Mouse (Mus musculus): ENCODE measurements around the gene Hist4h4. TPM values are rescaled to one million over a fixed set of nuclear protein-coding genes. Genes with fewer than 3 reads are reported as not detected.

Gene Hist4h4
- polyA plus RNA-seq, 2 experiments = 1.1 to 1.2 TPM

DNA sequence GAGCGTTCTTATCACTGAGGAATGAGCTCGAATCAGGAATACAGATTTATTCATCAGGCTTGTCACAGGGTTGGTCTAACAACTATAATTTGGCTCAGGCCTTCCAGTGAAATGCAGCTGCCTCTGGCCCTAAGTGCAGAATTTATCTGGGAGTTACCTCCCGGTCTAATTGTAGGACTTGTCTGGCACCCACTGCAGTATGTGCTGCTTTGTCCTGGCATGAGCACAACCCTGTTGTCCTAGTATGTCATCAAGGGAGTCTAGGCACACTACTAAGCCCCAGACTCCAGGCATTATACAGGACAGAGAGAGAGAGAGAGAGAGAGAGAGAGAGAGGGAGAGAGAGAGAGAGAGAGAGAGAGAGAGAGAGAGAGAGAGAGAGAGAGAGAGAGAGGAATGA lies 33.1 kb upstream of the Hist4h4 start:
- Histone ChIP-seq H3K4me3 (replicated peaks; ENCODE audit: low read length) (no peak overlapping the region), H3K27me3 (ENCODE audit: control insufficient read depth, insufficient read depth, low read length) (no peaks in the 10 kb centered on the region), H3K4me1 (ENCODE audit: control insufficient read depth, insufficient read depth, low read length) (no peaks in the 10 kb centered on the region), H3K9ac (ENCODE audit: low read depth, low read length, severe bottlenecking) (no peak overlapping the region), H3K27ac (replicated peaks; ENCODE audit: low read depth, low read length) (no peak overlapping the region), H3K36me3 (ENCODE audit: control insufficient read depth, insufficient read depth, low read length) (no peaks in the 10 kb centered on the region), H3K4me2 (replicated peaks; ENCODE audit: low read depth, low read length, severe bottlenecking) (no peak overlapping the region), H3K9me3 (ENCODE audit: control insufficient read depth, low read length) (no peaks in the 10 kb centered on the region)
- ATAC-seq (ENCODE audit: low FRiP score, low read depth) (no peak), DNase-seq (ENCODE audit: low spot score) (no peak)
- WGBS = 66% methylated on average over 3 of the region's 3 CpGs
- TF ChIP-seq POLR2A (IDR thresholded peaks at IDR 0.05; ENCODE audit: borderline replicate concordance, extremely low read depth, insufficient read depth, insufficient read length) = no peak

DNA sequence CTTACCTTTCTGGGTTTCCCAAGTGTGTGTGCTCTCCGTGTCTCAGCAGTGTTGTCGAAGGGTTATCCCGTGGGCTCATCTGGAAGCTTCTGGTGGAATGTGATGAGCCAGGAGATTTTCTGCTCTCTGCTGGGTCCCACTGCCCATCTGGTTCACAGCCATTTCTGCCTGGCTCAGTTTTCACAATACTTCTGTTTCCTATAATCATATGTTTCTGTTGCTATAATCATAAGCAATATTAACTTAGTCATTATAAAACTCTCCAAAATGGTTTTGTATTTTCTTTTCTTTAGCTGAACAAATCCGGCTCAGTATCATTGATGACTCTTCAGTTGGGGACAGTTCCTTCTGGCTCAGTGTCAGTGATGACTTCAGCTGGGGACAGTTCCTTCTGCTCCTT lies 31.1 kb upstream of the Hist4h4 start, which contains the start of gene Smco3:
Gene Smco3, minus strand, starts transcription at position 101 of the 400 bp plus-strand sequence.
- WGBS = 45% methylated on average over 4 of the region's 4 CpGs
- H3K9ac ChIP-seq (ENCODE audit: low read depth, low read length, severe bottlenecking) = no peak within 1 kb of the TSS
- H3K27ac ChIP-seq (replicated peaks; ENCODE audit: low read depth, low read length) = no peak within 1 kb of the TSS
- no peak within 1 kb of the TSS for H3K4me3 ChIP-seq (replicated peaks; ENCODE audit: low read length)
- H3K36me3 ChIP-seq (ENCODE audit: control insufficient read depth, insufficient read depth, low read length) = no peaks in the 10 kb centered on the region
- H3K4me2 ChIP-seq (replicated peaks; ENCODE audit: low read depth, low read length, severe bottlenecking) = no peak within 1 kb of the TSS
- no peak for DNase-seq (ENCODE audit: low spot score)
- no peak for TF ChIP-seq POLR2A (IDR thresholded peaks at IDR 0.05; ENCODE audit: borderline replicate concordance, extremely low read depth, insufficient read depth, insufficient read length)
- H3K4me1 ChIP-seq (ENCODE audit: control insufficient read depth, insufficient read depth, low read length) = no peaks in the 10 kb centered on the region
- H3K27me3 ChIP-seq (ENCODE audit: control insufficient read depth, insufficient read depth, low read length) = no peaks in the 10 kb centered on the region
- ATAC-seq (ENCODE audit: low FRiP score, low read depth) = no peak
- H3K9me3 ChIP-seq (ENCODE audit: control insufficient read depth, low read length) = no peaks in the 10 kb centered on the region

DNA sequence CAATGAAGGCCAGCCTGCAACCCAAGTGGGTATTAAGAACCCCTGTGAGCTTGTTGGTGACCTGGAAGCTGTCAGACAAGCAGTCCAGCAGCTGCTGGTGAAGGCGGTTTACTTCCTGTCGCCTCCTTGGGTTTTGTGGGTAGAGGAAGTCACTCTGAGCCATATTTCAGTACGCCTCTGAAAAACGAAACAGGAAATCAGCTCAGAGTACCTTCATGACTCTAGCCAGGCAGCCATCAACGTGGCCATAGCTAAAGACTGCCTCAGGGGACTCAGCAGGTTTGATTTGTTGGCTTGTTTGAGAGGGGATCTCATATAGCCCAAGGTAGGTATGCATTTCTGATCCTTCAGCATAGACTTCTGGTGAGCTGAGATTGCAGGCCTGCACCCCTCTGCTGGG lies 27.5 kb upstream of the Hist4h4 start:
- ATAC-seq (ENCODE audit: low FRiP score, low read depth) (no peak), DNase-seq (ENCODE audit: low spot score) (no peak)
- WGBS = 63% methylated on average over 5 of the region's 5 CpGs
- no peaks in the 10 kb centered on the region for H3K27me3 ChIP-seq (ENCODE audit: control insufficient read depth, insufficient read depth, low read length)
- 0 out of 2 replicates have a peak, but pooled peaks cover 3% of the 10 kb centered on the region for H3K4me1 ChIP-seq (ENCODE audit: control insufficient read depth, insufficient read depth, low read length)
- no peak overlapping the region for H3K4me3 ChIP-seq (replicated peaks; ENCODE audit: low read length)
- H3K9me3 ChIP-seq (ENCODE audit: control insufficient read depth, low read length) = no peaks in the 10 kb centered on the region
- H3K4me2 ChIP-seq (replicated peaks; ENCODE audit: low read depth, low read length, severe bottlenecking) = no peak overlapping the region
- H3K9ac ChIP-seq (ENCODE audit: low read depth, low read length, severe bottlenecking) = no peak overlapping the region
- no peaks in the 10 kb centered on the region for H3K36me3 ChIP-seq (ENCODE audit: control insufficient read depth, insufficient read depth, low read length)
- no peak overlapping the region for H3K27ac ChIP-seq (replicated peaks; ENCODE audit: low read depth, low read length)
- no peak for TF ChIP-seq POLR2A (IDR thresholded peaks at IDR 0.05; ENCODE audit: borderline replicate concordance, extremely low read depth, insufficient read depth, insufficient read length)

DNA sequence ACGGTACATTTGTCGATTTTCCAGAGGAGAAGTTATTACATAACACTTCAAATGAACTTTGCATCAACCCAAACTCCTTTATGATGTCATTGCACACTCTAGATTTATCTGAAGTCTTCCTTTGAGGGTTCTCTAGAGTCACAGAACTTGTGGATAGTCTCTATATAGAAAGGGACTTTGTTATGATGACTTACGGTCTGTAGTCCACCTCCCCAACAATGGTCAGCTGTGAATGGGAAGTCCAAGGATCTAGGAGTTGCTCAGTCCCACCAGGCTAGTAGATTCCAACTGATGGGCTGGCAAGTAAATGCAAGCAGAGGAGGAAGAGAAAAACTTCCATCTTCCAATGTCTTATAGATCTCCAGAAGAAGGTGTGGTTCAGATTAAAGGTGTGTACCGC lies 24.5 kb upstream of the Hist4h4 start:
- Histone ChIP-seq H3K4me1 (ENCODE audit: control insufficient read depth, insufficient read depth, low read length) (0 out of 2 replicates have a peak, but pooled peaks cover 3% of the 10 kb centered on the region), H3K9ac (ENCODE audit: low read depth, low read length, severe bottlenecking) (peak overlapping the region; percentile 55), H3K4me3 (replicated peaks; ENCODE audit: low read length) (peak overlapping the region; percentile 100), H3K36me3 (ENCODE audit: control insufficient read depth, insufficient read depth, low read length) (peaks cover 19% of the 10 kb centered on the region), H3K27ac (replicated peaks; ENCODE audit: low read depth, low read length) (peak overlapping the region; percentile 82), H3K9me3 (ENCODE audit: control insufficient read depth, low read length) (no peaks in the 10 kb centered on the region), H3K27me3 (ENCODE audit: control insufficient read depth, insufficient read depth, low read length) (no peaks in the 10 kb centered on the region), H3K4me2 (replicated peaks; ENCODE audit: low read depth, low read length, severe bottlenecking) (peak overlapping the region; percentile 50)
- TF ChIP-seq POLR2A (IDR thresholded peaks at IDR 0.05; ENCODE audit: borderline replicate concordance, extremely low read depth, insufficient read depth, insufficient read length) = no peak
- DNase-seq (ENCODE audit: low spot score) = no peak
- 33% methylated on average over 4 of the region's 4 CpGs for WGBS
- no peak for ATAC-seq (ENCODE audit: low FRiP score, low read depth)

DNA sequence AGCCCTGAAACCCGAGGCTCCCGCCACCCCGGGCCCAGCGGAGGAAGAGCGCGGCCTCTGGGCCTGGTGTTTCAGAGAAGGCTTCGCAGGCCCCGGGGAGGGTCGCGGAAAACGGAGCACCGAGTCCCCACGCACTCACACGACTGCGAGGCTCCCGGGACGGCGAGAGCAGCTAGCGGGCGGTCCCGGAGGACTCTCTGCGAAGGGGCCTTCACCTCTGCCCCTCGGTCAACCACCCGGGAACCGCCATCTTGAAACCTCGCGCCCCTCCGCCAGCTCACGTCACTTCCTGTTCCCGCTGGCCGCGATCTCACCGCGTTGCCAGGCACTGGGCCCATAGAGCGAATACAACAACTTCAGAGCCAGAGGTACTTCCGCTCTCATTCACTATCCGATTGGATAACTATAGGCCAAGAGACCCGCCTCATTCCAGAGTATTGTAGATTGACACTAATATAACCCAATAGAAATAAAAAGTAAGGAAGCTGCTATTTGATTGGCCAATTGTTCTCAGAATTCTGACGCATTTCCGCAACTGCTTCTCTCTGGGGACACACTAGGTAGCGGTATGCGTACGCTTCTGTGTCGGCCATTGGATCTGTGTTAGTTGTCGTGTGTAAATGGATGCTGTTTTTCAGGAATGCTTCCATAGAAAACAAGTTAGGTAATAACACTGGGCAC lies 23.8 kb upstream of the Hist4h4 start, which contains the start of gene Wbp11:
Gene Wbp11, minus strand, starts transcription at position 353 of the 681 bp plus-strand sequence.
- peak within 1 kb of the TSS; percentile 61 for H3K4me2 ChIP-seq (replicated peaks; ENCODE audit: low read depth, low read length, severe bottlenecking)
- H3K36me3 ChIP-seq (ENCODE audit: control insufficient read depth, insufficient read depth, low read length) = peaks cover 23% of the 10 kb centered on the region
- DNase-seq (ENCODE audit: low spot score) (peak; percentile 99), ATAC-seq (ENCODE audit: low FRiP score, low read depth) (peak; percentile 100)
- no peaks in the 10 kb centered on the region for H3K9me3 ChIP-seq (ENCODE audit: control insufficient read depth, low read length)
- TF ChIP-seq POLR2A (IDR thresholded peaks at IDR 0.05; ENCODE audit: borderline replicate concordance, extremely low read depth, insufficient read depth, insufficient read length) = peak; percentile 91; the same call in 1 of the 2 replicates
- H3K9ac ChIP-seq (ENCODE audit: low read depth, low read length, severe bottlenecking) = peak within 1 kb of the TSS; percentile 99
- H3K4me3 ChIP-seq (replicated peaks; ENCODE audit: low read length) = peak within 1 kb of the TSS; percentile 100
- H3K27me3 ChIP-seq (ENCODE audit: control insufficient read depth, insufficient read depth, low read length) = no peaks in the 10 kb centered on the region
- peak within 1 kb of the TSS; percentile 82 for H3K27ac ChIP-seq (replicated peaks; ENCODE audit: low read depth, low read length)
- H3K4me1 ChIP-seq (ENCODE audit: control insufficient read depth, insufficient read depth, low read length) = 0 out of 2 replicates have a peak, but pooled peaks cover 3% of the 10 kb centered on the region
- WGBS = under 1% methylated on average over 40 of the region's 45 CpGs

All from limb, embryonic 14.5 days (tissue).